Mouse (Mus musculus) forebrain, embryonic 14.5 days (tissue): Measurements from ENCODE around the gene Nkx6-2. TPM values are rescaled to one million over a fixed set of nuclear protein-coding genes. Genes with fewer than 3 reads are reported as not detected.

Source experiments
- ATAC-seq: fragments of 200-750 bp; cut with Nextera tagmentation; 2 replicates; pipeline ENCODE4 v1.8.0; 2017; ENCODE audit warnings: mild to moderate bottlenecking, moderate library complexity
- DNase-seq: peaks from one replicate; pipeline ENCODE4 v3.0.0-alpha.2; 2015; ENCODE audit warnings: low spot score
- H3K27ac ChIP-seq: fragments of 300-500 bp; sonication (generic); 2 replicates; pipeline ENCODE4 v1.5.1; 2014; ENCODE audit warnings: low read depth, mild to moderate bottlenecking, control low read depth, low read length, moderate library complexity
- H3K27me3 ChIP-seq: fragments of 300-500 bp; sonication (generic); replicated peaks from 2 replicates; pipeline ENCODE4 v1.6.1; 2014; ENCODE audit warnings: low read length, control low read depth, mixed read lengths; ENCODE audit not compliant: control insufficient read depth, insufficient read depth
- H3K36me3 ChIP-seq: fragments of 300-500 bp; sonication (generic); 2 replicates; pipeline ENCODE4 v1.6.1; 2014; ENCODE audit warnings: low read length, control low read depth; ENCODE audit not compliant: control insufficient read depth, insufficient read depth
- H3K4me1 ChIP-seq: fragments of 300-500 bp; sonication (generic); 2 replicates; pipeline ENCODE4 v1.6.1; 2014; ENCODE audit warnings: antibody characterized with exemption, low read length, control low read depth; ENCODE audit not compliant: control insufficient read depth, insufficient read depth
- H3K4me2 ChIP-seq: fragments of 300-500 bp; sonication (generic); 2 replicates; pipeline ENCODE4 v1.6.1; 2014; ENCODE audit warnings: mild to moderate bottlenecking, control low read depth, low read length
- H3K4me3 ChIP-seq: fragments of 300-500 bp; sonication (generic); 2 replicates; pipeline ENCODE4 v1.5.1; 2014; ENCODE audit warnings: low read depth, low read length, control low read depth
- H3K9ac ChIP-seq: fragments of 300-500 bp; sonication (generic); 2 replicates; pipeline ENCODE4 v1.6.1; 2014; ENCODE audit warnings: mild to moderate bottlenecking, low read length, control low read depth, moderate library complexity
- H3K9me3 ChIP-seq: fragments of 300-500 bp; sonication (generic); replicated peaks from 2 replicates; pipeline ENCODE4 v1.6.1; 2016; ENCODE audit warnings: low read length, control low read depth, mixed read lengths; ENCODE audit not compliant: control insufficient read depth
- WGBS: fragments of 180-500 bp; shearing (Covaris S2); extraction: QIAGEN DNeasy Blood & Tissue Kit; methylation state at CpG from one replicate; pipeline ENCODE4 v1.1.7; 2014; 5-methylcytosine and 5-hydroxymethylcytosine counted together
- polyA plus RNA-seq: library from polyadenylated mRNA; unstranded; fragments of >200 nt; fragmentation: Nextera tagmentation; extraction: Ambion mirVana; gene quantifications from 2 replicates; pipeline ENCODE4 v1.2.1, GENCODE M21; 2014

The Nkx6-2 gene
- polyA plus RNA-seq, 1 experiment from 2014 or later, result 1.7 TPM

GRCm38 (mm10) chr7:139576064-139576686 lies 6.4 kb downstream of the Nkx6-2 start:
- WGBS, result 86% methylated on average over 16 of the region's 16 CpGs
- Histone ChIP-seq H3K27me3 (peaks cover 32% of the 10 kb centered on the region), H3K9ac (no peak overlapping the region), H3K4me3 (no peak overlapping the region), H3K36me3 (0 out of 2 replicates have a peak, but pooled peaks cover 5% of the 10 kb centered on the region), H3K27ac (no peak overlapping the region), H3K9me3 (no peaks in the 10 kb centered on the region), H3K4me1 (no peaks in the 10 kb centered on the region), H3K4me2 (no peak overlapping the region)
- DNase-seq, result no peak
- no peak for ATAC-seq

- Histone ChIP-seq H3K4me2 (no peak overlapping the region), H3K9me3 (no peaks in the 10 kb centered on the region), H3K27ac (no peak overlapping the region), H3K36me3 (no peaks in the 10 kb centered on the region), H3K9ac (no peak overlapping the region), H3K4me1 (no peaks in the 10 kb centered on the region), H3K27me3 (no peaks in the 10 kb centered on the region), H3K4me3 (no peak overlapping the region)
- ATAC-seq (no peak), DNase-seq (no peak)
- 91% methylated on average over 3 of the region's 3 CpGs for WGBS
These were observed 9.9 kb downstream of the Nkx6-2 start for GRCm38 (mm10) chr7:139572665-139573064.

DNA sequence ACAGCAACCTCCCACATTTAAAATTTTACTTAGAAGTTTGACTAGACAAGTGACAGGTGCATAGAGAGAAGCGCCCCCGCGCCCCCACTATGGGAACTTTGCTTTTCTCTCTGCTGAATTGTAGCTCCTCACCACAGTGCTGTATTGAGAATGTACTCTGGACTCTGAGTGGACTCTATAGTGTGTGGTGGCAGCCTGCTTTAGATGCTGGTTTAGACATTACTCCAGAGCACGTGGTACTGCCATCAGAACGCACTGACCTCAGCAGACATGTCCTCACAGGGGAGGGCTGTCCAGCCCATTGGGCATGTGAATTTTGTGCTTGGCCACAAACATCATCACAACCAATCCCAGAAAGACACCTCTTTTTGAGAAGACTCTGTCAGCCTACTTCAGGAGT lies 11.8 kb downstream of the Nkx6-2 start:
- H3K36me3 ChIP-seq, result no peaks in the 10 kb centered on the region
- DNase-seq (no peak), ATAC-seq (no peak)
- no peaks in the 10 kb centered on the region for H3K4me1 ChIP-seq
- no peak overlapping the region for H3K27ac ChIP-seq
- H3K9ac ChIP-seq, result no peak overlapping the region
- H3K4me2 ChIP-seq, result no peak overlapping the region
- H3K27me3 ChIP-seq, result no peaks in the 10 kb centered on the region
- 96% methylated on average over 5 of the region's 5 CpGs for WGBS
- H3K9me3 ChIP-seq, result no peaks in the 10 kb centered on the region
- no peak overlapping the region for H3K4me3 ChIP-seq

DNA sequence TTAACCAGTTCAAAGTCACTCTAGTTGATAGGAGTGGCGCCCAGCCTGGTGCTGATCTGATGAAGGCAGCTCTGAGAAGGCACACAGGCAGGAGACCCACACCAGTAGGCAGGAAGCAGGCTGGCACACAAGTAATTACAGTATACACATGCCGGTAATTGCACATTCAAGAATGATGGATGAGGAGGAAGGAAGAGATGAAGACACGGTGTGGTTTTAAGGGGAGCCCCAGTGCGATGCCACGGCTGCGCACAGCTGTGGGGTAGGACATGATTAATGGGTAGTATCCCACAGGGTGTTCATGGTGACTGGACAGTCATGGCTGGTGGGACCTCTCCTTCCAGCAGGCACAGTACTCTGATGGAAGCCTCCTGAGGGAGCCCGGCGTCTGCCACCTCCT lies 16.1 kb downstream of the Nkx6-2 start:
- H3K9ac ChIP-seq, result no peak overlapping the region
- H3K27me3 ChIP-seq, result no peaks in the 10 kb centered on the region
- H3K36me3 ChIP-seq, result no peaks in the 10 kb centered on the region
- no peak for ATAC-seq
- WGBS, result 86% methylated on average over 8 of the region's 8 CpGs
- DNase-seq, result no peak
- no peaks in the 10 kb centered on the region for H3K4me1 ChIP-seq
- no peaks in the 10 kb centered on the region for H3K9me3 ChIP-seq
- no peak overlapping the region for H3K27ac ChIP-seq
- no peak overlapping the region for H3K4me2 ChIP-seq
- H3K4me3 ChIP-seq, result no peak overlapping the region

GRCm38 (mm10) chr7:139565998-139566397 lies 16.6 kb downstream of the Nkx6-2 start:
- Histone ChIP-seq H3K36me3 (no peaks in the 10 kb centered on the region), H3K27me3 (no peaks in the 10 kb centered on the region), H3K9ac (no peak overlapping the region), H3K4me1 (no peaks in the 10 kb centered on the region), H3K9me3 (no peaks in the 10 kb centered on the region), H3K4me2 (no peak overlapping the region), H3K27ac (no peak overlapping the region), H3K4me3 (no peak overlapping the region)
- no peak for ATAC-seq
- no peak for DNase-seq
- WGBS, result 76% methylated on average over 6 of the region's 6 CpGs

- H3K27ac ChIP-seq, result no peak overlapping the region
- H3K9ac ChIP-seq, result no peak overlapping the region
- no peak for ATAC-seq
- no peak for DNase-seq
- H3K9me3 ChIP-seq, result no peaks in the 10 kb centered on the region
- no peaks in the 10 kb centered on the region for H3K4me1 ChIP-seq
- H3K4me2 ChIP-seq, result no peak overlapping the region
- H3K36me3 ChIP-seq, result no peaks in the 10 kb centered on the region
- no peak overlapping the region for H3K4me3 ChIP-seq
- no peaks in the 10 kb centered on the region for H3K27me3 ChIP-seq
- WGBS, result 95% methylated on average over 2 of the region's 2 CpGs
These were observed 18.4 kb downstream of the Nkx6-2 start for GRCm38 (mm10) chr7:139564161-139564560.

DNA sequence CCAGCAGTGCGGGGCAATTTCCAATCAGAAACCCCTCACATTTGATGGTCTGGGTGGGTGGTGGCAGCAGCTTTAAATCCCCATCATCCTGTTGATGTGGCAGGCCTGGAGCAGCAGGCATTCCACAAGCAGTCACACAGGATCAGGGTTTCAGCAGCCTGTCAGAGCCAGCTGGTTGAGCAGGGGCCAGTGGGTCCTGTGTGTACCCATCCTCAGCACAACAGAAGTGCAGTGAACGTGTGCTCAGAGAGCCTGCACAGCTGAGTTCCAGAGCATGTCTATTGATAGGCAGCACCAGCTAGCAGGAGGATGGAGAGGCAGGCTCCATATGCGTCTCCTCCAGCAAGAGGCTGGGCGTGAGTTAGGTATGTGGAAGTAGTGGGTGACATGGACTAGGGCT lies 19.2 kb downstream of the Nkx6-2 start:
- no peak for ATAC-seq
- Histone ChIP-seq H3K4me1 (no peaks in the 10 kb centered on the region), H3K9ac (no peak overlapping the region), H3K9me3 (no peaks in the 10 kb centered on the region), H3K27ac (no peak overlapping the region), H3K4me2 (no peak overlapping the region), H3K27me3 (no peaks in the 10 kb centered on the region), H3K4me3 (no peak overlapping the region), H3K36me3 (no peaks in the 10 kb centered on the region)
- 78% methylated on average over 4 of the region's 4 CpGs for WGBS
- DNase-seq, result no peak

DNA sequence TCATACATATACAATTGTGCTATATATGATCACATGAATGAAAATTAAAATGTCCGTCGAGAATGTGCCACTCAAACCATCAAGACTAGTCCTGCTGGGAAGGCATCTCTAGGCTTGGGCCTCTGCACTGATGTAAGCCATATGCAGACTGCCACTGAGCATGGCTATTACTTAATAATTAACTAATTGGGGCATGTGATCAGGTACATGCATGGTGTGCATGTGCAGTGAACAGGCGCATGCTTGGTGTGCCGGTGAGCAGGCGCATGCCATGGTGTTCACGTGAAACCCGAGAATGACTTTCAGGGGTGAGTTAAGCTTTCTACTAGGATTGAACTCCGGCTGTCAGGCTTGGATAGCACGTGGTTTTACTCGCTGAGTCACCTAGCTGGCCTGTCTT lies 22.9 kb downstream of the Nkx6-2 start:
- no peaks in the 10 kb centered on the region for H3K36me3 ChIP-seq
- ATAC-seq (no peak), DNase-seq (no peak)
- no peak overlapping the region for H3K27ac ChIP-seq
- H3K27me3 ChIP-seq, result 0 out of 2 replicates have a peak, but pooled peaks cover 2% of the 10 kb centered on the region
- no peak overlapping the region for H3K4me2 ChIP-seq
- H3K4me3 ChIP-seq, result no peak overlapping the region
- no peak overlapping the region for H3K9ac ChIP-seq
- 89% methylated on average over 10 of the region's 10 CpGs for WGBS
- no peaks in the 10 kb centered on the region for H3K9me3 ChIP-seq
- H3K4me1 ChIP-seq, result peaks cover 8% of the 10 kb centered on the region; the same call in 1 of the 2 replicates

GRCm38 (mm10) chr7:139556746-139557526 lies 25.7 kb downstream of the Nkx6-2 start:
- 13% methylated on average over 10 of the region's 10 CpGs for WGBS
- no peak for DNase-seq
- Histone ChIP-seq H3K4me3 (no peak overlapping the region), H3K4me2 (no peak overlapping the region), H3K27me3 (0 out of 2 replicates have a peak, but pooled peaks cover 2% of the 10 kb centered on the region), H3K27ac (no peak overlapping the region), H3K9ac (no peak overlapping the region), H3K9me3 (no peaks in the 10 kb centered on the region), H3K4me1 (peaks cover 8% of the 10 kb centered on the region; the same call in 1 of the 2 replicates), H3K36me3 (no peaks in the 10 kb centered on the region)
- ATAC-seq, result no peak; the same call in 1 of the 2 replicates
